Mouse (Mus musculus) lung, postnatal 14 days (tissue): ENCODE measurements around the gene Ankrd44.

Experiments used
- DNase-seq: peaks from one replicate; pipeline ENCODE4 v3.0.0; 2021

Ankrd44 gene

DNA sequence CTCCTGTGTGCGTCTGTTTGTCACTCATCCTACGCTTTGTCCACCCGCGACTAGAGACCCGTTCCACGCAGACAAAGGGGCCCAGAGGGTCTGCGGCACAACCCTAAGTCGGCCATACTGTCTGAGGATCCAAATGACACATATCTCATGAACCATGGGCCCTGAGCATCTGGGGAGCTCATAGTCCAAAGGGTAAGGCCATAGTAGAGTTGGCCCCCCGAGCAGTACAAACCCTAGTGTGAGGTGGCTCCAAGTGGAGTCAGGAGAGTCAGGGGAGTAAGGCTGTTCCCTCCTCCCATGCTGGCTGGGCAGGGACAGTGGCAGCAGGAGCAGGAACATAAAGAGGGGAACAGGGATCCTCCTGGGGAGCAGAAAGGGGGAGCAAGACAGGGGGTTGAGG lies 324.5 kb downstream of the Ankrd44 start:
- no peak for DNase-seq

- no peak for DNase-seq
These were observed 325.9 kb downstream of the Ankrd44 start for GRCm38 (mm10) chr1:54600275-54600674.

- DNase-seq = no peak
These were observed 328.5 kb downstream of the Ankrd44 start for GRCm38 (mm10) chr1:54597594-54598217.

DNA sequence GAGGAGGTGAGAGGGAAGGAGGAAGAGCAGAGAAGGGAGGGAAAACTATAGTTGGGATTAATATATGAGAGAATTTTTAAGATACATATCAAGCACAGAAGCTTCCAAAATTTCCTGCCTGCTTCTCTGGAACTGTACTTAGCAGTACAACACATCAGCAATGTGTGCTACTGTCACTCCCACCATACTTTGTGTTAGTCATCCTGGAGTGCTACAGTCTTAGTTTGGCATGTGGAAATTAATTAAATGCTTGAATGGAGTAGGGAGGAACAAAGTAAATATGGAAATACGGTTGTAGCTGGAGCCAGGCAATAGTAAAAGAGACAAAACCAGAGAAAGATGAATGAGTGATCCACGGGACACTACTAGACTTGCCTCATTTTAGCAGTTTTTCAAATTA lies 330.0 kb downstream of the Ankrd44 start:
- no peak for DNase-seq
